Mouse (Mus musculus): Measurements from ENCODE around the gene Slc7a7.

Slc7a7 gene

GRCm38 (mm10) chr14:54432078-54432836 lies 14.7 kb upstream of the Slc7a7 start:
- no peak for DNase-seq

DNA sequence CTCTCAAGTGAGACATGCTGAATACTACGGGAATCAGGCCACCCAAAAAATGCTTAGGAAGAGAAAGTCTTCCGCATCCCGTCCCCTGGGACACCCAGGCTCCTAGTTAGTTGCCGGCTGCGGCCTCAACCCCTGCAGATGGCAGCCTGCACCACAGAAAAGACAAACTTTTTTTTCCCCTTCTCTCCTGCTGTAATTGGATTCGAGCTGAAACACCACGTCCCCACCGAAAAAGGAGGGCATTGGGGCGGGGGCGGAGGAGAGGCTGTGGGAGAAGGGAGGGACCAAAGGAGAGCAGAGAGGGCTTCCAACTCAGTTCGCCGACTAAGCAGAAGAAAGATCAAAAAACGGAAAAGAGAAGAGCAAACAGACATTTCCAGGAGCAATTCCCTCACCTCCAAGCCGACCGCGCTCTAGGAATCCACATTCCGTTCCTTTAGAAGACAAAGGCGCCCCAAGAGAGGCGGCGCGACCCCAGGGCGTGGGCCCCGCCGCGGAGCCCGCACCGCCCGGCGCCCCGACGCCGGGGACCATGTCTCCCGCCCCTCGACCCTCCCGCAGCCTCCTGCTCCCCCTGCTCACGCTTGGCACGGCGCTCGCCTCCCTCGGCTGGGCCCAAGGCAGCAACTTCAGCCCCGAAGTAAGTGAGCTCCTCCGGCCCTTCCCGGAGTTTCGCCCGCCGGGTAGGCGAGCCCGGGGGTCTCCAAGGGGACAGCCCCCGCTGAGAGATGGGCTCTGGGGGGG lies 13.9 kb upstream of the Slc7a7 start, which contains the start of gene Mmp14:
TSS of gene Mmp14 (plus strand) at position 279 of the 744 bp plus-strand sequence.
- no peak for DNase-seq

GRCm38 (mm10) chr14:54430406-54431145 lies 13.0 kb upstream of the Slc7a7 start:
- DNase-seq: no peak

GRCm38 (mm10) chr14:54429332-54430093 lies 11.9 kb upstream of the Slc7a7 start:
- no peak for DNase-seq

- no peak for DNase-seq
Measured at GRCm38 (mm10) chr14:54428421-54428820, 10.8 kb upstream of the Slc7a7 start.

GRCm38 (mm10) chr14:54427696-54428095 lies 10.1 kb upstream of the Slc7a7 start:
- DNase-seq: no peak

DNA sequence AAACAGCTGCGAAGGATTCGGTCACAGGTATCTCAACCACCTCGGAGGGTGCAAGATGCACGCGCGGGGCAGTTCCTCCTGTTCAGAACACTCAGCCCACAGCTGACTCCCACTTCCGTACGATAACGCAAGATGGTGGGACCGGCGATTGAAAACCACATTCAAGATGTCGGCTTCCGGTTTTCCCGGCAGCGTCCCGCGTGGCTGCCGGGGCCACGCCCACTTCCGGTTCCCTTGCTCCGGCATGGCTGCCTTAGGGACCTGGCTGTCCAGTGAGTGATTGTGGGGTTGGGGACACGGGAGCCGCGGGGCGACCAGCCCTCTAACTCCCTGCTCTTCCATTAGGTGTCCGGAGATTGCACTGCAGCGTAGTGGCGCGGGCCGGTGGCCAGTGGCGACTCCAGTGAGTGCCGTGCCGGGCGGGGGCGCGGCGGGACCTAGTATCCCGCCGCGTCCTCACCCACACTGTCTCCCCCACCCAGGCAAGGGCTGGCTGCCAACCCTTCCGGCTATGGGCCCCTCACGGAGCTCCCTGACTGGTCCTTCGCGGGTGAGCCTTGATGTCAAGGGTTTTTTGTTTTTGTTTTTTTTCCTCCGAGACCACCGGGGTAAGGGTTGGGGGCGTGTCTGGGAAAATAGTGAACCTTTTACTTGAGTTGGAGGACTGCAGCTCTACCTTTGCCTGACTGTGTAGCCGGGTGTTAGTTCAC lies 9.3 kb upstream of the Slc7a7 start, which contains the start of gene Mrpl52:
TSS of gene Mrpl52 (plus strand) at position 221 of the 710 bp plus-strand sequence.
- DNase-seq: peak; percentile 88

DNA sequence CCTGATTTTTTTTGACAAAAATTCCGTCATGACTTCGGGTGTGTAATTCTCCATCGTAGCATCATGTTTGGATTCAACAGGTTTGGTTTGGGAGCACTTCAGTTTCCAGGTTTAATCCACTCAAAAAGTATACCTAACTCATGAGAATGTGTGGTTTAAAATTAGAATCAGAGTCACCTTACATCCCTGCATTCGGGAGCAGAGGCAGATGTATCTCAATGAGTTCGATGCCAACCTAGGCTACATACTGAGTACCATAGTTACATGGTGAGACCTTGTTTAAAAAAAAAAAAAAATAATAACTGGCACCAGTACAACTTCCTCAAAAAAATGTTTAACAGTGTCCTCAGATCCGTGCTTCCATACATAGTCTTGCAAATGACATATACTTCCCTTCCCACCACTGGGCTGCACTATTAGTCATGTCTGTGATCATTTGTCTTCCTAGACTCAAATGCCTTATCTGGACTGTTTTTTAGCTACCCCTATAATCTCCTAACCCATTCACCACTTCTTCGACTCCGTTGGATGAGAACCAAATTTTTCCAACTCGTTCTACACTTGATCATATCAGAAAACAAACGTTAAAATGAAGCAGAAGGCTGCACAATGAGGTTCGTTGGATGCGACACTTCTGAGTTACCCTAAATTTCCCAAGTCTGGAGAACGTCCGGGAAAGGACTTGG lies 8.6 kb upstream of the Slc7a7 start:
- no peak for DNase-seq

DNA sequence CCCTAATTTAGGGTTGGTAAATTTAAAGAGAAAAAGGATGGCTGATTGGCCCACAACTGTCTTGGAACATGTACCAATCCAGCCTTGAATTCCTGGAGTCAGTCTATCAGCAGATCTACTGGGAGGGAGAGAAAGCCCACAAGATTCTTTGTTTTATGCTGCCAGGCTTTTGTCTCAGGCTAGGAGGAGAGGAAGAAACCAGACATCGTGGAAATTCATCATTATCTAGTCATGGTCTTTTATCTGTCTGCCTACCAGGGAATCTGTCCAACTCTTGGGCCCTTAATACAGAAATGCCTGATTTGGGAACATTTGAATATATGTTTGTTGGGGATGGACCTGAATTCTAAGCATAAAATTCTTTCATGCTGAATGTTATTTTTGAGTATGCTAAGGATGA lies 8.0 kb upstream of the Slc7a7 start:
- no peak for DNase-seq

DNA sequence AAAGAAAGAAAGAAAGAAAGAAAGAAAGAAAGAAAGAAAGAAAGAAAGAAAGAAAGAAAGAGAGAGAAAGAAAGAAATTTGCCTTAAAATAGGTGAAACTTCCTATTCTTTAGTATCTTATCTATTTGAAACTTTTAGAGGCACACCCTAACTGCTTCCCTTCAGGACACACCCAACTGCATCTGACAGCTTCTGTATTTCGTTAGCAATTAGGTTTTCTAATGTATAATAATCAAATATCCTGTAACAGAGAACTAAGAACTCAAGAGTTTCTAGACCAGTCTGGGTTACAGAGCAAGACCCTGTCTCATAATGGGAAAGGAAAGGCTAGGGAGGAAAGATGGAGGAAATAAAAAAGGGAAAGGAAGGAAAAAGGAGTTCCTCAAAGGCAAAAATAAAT lies 7.1 kb upstream of the Slc7a7 start:
- no peak for DNase-seq

DNA sequence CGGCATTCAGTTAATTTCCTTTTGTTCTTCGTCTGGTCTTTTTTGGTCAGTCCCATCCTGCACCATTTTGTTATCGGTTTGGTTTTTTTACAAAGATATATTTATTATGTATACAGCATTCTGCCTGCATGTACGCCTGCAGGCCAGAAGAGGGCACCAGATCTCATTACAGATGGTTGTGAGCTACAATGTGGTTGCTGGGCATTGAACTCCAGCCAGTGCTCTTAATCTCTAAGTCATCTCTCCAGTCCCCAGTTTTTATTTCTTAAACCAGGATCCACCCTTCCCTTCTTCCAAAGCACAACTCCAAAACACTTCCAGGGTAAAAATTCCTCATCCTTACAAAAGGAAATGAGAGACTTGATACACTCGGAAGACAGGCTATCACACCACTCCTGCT lies 5.8 kb upstream of the Slc7a7 start:
- DNase-seq: no peak

DNA sequence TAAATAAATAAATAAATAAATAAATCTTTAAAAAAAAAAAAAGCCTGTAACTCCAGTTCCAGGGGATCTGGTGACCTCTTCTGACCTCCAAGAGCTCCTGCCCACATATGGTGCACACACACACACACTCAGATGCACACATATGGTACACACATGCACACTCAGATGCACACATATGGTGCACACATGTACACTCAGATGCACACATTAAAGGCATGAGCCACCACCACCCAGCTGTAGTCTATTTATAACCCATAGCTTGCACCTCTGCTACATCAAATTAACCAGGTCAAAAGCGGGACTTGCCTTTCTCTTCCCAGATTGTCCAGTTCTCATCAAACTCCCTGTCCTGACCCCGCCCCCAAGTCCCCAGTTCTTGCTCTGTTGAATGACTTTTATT lies 3.4 kb upstream of the Slc7a7 start:
- no peak for DNase-seq

GRCm38 (mm10) chr14:54416830-54417229 lies 750 bp downstream of the Slc7a7 start:
- no peak for DNase-seq

DNA sequence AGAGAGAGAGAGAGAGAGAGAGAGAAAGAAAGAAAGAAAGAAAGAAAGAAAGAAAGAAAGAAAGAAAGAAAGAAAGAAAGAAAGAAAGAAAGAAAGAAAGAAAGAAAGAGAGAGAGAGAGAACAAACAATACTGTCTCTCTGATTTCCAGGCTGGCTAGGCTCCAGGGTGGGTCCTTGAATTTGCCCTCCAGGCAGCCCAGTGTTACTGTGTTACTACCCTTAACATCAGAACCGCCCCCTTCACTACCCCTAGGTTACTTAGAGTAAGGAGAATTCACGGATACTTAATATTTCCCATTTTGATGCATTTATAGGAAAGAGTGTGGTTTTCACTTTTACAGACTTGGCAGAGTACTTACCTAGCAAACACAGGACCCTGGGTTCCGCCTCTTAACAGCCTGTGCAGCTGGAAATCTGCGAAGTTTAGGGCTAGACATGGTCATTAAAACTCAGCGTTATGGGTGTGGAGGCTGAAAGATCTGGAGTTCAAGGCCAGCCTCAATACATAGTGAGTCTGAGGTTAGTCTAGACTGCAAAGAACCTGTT lies 1.3 kb downstream of the Slc7a7 start:
- DNase-seq: no peak

- DNase-seq: no peak
Measured at GRCm38 (mm10) chr14:54415241-54416020, 2.1 kb downstream of the Slc7a7 start.

- no peak for DNase-seq
Measured at GRCm38 (mm10) chr14:54413877-54414700, 3.5 kb downstream of the Slc7a7 start.

DNA sequence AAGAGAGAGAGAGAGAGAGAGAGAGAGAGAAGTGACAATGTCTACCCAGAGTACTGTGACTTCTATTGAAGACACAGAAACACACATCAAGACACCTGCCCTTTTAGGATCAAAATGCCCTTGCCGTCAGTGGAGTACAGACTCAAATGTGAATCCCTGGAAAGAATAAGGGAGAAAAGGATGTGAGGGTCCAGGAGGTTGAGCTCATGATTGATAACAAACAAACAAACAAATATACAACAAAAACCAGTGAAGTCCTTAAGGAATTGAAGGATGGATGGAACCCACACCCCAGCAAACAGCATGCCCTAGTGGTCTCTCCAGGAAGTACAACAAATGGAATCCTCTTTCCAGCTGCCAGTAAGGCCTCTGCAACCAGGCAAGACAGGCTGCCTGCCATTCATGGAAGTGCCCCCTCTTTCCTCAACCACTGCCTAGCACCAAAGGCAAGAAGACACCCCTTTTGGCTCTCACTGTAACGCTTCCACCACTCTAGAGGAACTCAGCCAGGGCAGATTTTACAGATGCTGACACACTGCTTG lies 4.9 kb downstream of the Slc7a7 start:
- no peak for DNase-seq

DNA sequence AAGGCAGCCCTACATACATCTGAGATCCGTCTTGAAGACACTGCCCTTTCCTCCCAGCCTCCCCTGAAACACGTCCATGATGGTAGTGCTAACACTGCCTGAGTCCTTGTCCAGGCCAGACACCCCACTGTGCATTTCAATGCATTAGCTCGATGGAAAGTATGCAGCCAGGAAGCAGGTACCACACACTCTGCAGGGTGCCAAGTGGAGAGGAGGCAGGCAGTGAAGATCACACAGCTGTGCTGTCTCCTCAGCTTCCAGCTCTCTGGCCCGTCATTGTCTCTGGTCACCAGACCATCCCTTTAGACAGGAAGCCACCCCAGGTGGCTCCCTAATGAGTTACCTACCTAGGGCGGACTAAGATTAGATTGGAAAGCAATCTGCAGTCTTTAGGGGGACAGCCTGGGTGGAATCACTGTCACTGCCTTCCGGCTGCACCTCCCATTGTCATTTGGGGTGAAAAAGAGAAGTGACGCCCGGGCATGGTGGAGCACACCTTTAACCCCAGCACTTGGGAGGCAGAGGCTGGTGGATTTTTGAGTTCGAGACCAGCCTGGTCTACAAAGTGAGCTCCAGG lies 5.5 kb downstream of the Slc7a7 start:
- DNase-seq: no peak

Measured in cerebellum, adult 11-12 months (tissue).